Mouse (Mus musculus): ENCODE data around the gene Nat9. TPM values are rescaled to one million over a fixed set of nuclear protein-coding genes. Genes with fewer than 3 reads are reported as not detected.

Nat9 gene
- total RNA-seq, 2 experiments from 2014 or later: 14.5 to 16.6 TPM

GRCm38 (mm10) chr11:115184973-115185372 lies 2.7 kb downstream of the Nat9 start:
- intact Hi-C loops (cut with DNase I): no loop called here

GRCm38 (mm10) chr11:115181913-115182638 lies 5.6 kb downstream of the Nat9 start:
- intact Hi-C loops (cut with DNase I): loop anchor here (2.0 kb wide), 1 partner anchor 21 kb away; no protein-coding TSS in a partner anchor
- peak; percentile 74 to 86 for DNase-seq (ENCODE audit: extremely low spot score in 1 of 2, low spot score in 2 of 2)

More at GRCm38 (mm10) chr11:115184973-115185372, 2.7 kb downstream of the Nat9 start:
- no peak for DNase-seq (ENCODE audit: extremely low spot score in 1 of 2, low spot score in 2 of 2)

- no peak for DNase-seq (ENCODE audit: extremely low spot score in 1 of 2, low spot score in 2 of 2)
- intact Hi-C loops (cut with DNase I): no loop called here
Observed at GRCm38 (mm10) chr11:115179881-115180280, 7.8 kb downstream of the Nat9 start.

GRCm38 (mm10) chr11:115179191-115179590 lies 8.5 kb downstream of the Nat9 start:
- intact Hi-C loops (cut with DNase I): no loop called here
- DNase-seq (ENCODE audit: extremely low spot score in 1 of 2, low spot score in 2 of 2): peak; percentile 62 to 64

GRCm38 (mm10) chr11:115178766-115179165 lies 8.9 kb downstream of the Nat9 start:
- intact Hi-C loops (cut with DNase I): no loop called here
- DNase-seq (ENCODE audit: extremely low spot score in 1 of 2, low spot score in 2 of 2): no peak

GRCm38 (mm10) chr11:115177559-115178195 lies 10.0 kb downstream of the Nat9 start:
- no peak for DNase-seq (ENCODE audit: extremely low spot score in 1 of 2, low spot score in 2 of 2)
- intact Hi-C loops (cut with DNase I): no loop called here

GRCm38 (mm10) chr11:115176399-115177190 lies 11.1 kb downstream of the Nat9 start:
- intact Hi-C loops (cut with DNase I): no loop called here
- DNase-seq (ENCODE audit: extremely low spot score in 1 of 2, low spot score in 2 of 2): peak in 1 of 2 experiments; percentile 77

GRCm38 (mm10) chr11:115173549-115174339 lies 13.9 kb downstream of the Nat9 start:
- no peak for DNase-seq (ENCODE audit: extremely low spot score in 1 of 2, low spot score in 2 of 2)
- intact Hi-C loops (cut with DNase I): no loop called here

- peak in 1 of 2 experiments; percentile 83 for DNase-seq (ENCODE audit: extremely low spot score in 1 of 2, low spot score in 2 of 2)
- intact Hi-C loops (cut with DNase I): no loop called here
Observed at GRCm38 (mm10) chr11:115172825-115173287, 14.8 kb downstream of the Nat9 start.

- DNase-seq (ENCODE audit: extremely low spot score in 1 of 2, low spot score in 2 of 2): no peak
- intact Hi-C loops (cut with DNase I): no loop called here
Observed at GRCm38 (mm10) chr11:115171125-115171524, 16.5 kb downstream of the Nat9 start.

- intact Hi-C loops (cut with DNase I): no loop called here
- no peak for DNase-seq (ENCODE audit: extremely low spot score in 1 of 2, low spot score in 2 of 2)
Observed at GRCm38 (mm10) chr11:115169430-115169829, 18.2 kb downstream of the Nat9 start.

- intact Hi-C loops (cut with DNase I): no loop called here
- DNase-seq (ENCODE audit: extremely low spot score in 1 of 2, low spot score in 2 of 2): no peak
Observed at GRCm38 (mm10) chr11:115167631-115168249, 19.9 kb downstream of the Nat9 start.

GRCm38 (mm10) chr11:115166776-115167175 lies 20.9 kb downstream of the Nat9 start:
- intact Hi-C loops (cut with DNase I): no loop called here
- no peak for DNase-seq (ENCODE audit: extremely low spot score in 1 of 2, low spot score in 2 of 2)

- DNase-seq (ENCODE audit: extremely low spot score in 1 of 2, low spot score in 2 of 2): peak in 1 of 2 experiments; percentile 44
- intact Hi-C loops (cut with DNase I): no loop called here
Observed at GRCm38 (mm10) chr11:115164976-115165374, 22.7 kb downstream of the Nat9 start.

GRCm38 (mm10) chr11:115164341-115164975 lies 23.2 kb downstream of the Nat9 start:
- intact Hi-C loops (cut with DNase I): no loop called here
- no peak for DNase-seq (ENCODE audit: extremely low spot score in 1 of 2, low spot score in 2 of 2)

- DNase-seq (ENCODE audit: extremely low spot score in 1 of 2, low spot score in 2 of 2): peak in 1 of 2 experiments; percentile 49
- intact Hi-C loops (cut with DNase I): no loop called here
Observed at GRCm38 (mm10) chr11:115163568-115164150, 24.0 kb downstream of the Nat9 start.

GRCm38 (mm10) chr11:115162832-115163480 lies 24.7 kb downstream of the Nat9 start, which contains the start of gene Slc9a3r1:
Slc9a3r1 (plus strand) TSS chr11:115163341.
- peak; percentile 92 to 97 for DNase-seq (ENCODE audit: extremely low spot score in 1 of 2, low spot score in 2 of 2)
- intact Hi-C loops (cut with DNase I): no loop called here
